Mouse (Mus musculus) midbrain, embryonic 14.5 days (tissue): ENCODE data around the gene Fcna. TPM values are rescaled to one million over a fixed set of nuclear protein-coding genes. Genes with fewer than 3 reads are reported as not detected.

ENCODE experiments used
- ATAC-seq: fragments of 200-750 bp; cut with Nextera tagmentation; 2 replicates; pipeline ENCODE4 v1.8.0; 2017; ENCODE audit warnings: moderate number of reproducible peaks, moderate library complexity; ENCODE audit not compliant: low FRiP score, low TSS enrichment
- DNase-seq: peaks from one replicate; pipeline ENCODE4 v3.0.0-alpha.2; 2015
- H3K27ac ChIP-seq: fragments of 300-500 bp; sonication (generic); replicated peaks from 2 replicates; pipeline ENCODE4 v1.5.1; 2014; ENCODE audit warnings: mild to moderate bottlenecking, low read depth, low read length, moderate library complexity
- H3K27me3 ChIP-seq: fragments of 300-500 bp; sonication (generic); 2 replicates; pipeline ENCODE4 v1.6.1; 2014; ENCODE audit warnings: low read length, control low read depth, mixed read lengths; ENCODE audit not compliant: control insufficient read depth, insufficient read depth
- H3K36me3 ChIP-seq: fragments of 300-500 bp; sonication (generic); 2 replicates; pipeline ENCODE4 v1.6.1; 2014; ENCODE audit warnings: low read length, control low read depth; ENCODE audit not compliant: control insufficient read depth, insufficient read depth
- H3K4me1 ChIP-seq: fragments of 300-500 bp; sonication (generic); 2 replicates; pipeline ENCODE4 v1.6.1; 2014; ENCODE audit warnings: mild to moderate bottlenecking, antibody characterized with exemption, low read length, control low read depth; ENCODE audit not compliant: control insufficient read depth, insufficient read depth
- H3K4me2 ChIP-seq: fragments of 300-500 bp; sonication (generic); 2 replicates; pipeline ENCODE4 v1.6.1; 2014; ENCODE audit warnings: mild to moderate bottlenecking, low read length, moderate library complexity
- H3K4me3 ChIP-seq: fragments of 300-500 bp; sonication (generic); replicated peaks from 2 replicates; pipeline ENCODE4 v1.5.1; 2014; ENCODE audit warnings: low read depth, low read length
- H3K9ac ChIP-seq: fragments of 300-500 bp; sonication (generic); replicated peaks from 2 replicates; pipeline ENCODE4 v1.6.1; 2014; ENCODE audit warnings: mild to moderate bottlenecking, low read length, moderate library complexity
- H3K9me3 ChIP-seq: fragments of 300-500 bp; sonication (generic); 2 replicates; pipeline ENCODE4 v1.6.1; 2016; ENCODE audit warnings: low read length, control low read depth, mixed read lengths; ENCODE audit not compliant: control insufficient read depth
- WGBS: fragments of 180-500 bp; shearing (Covaris S2); extraction: QIAGEN DNeasy Blood & Tissue Kit; methylation state at CpG from one replicate; pipeline ENCODE4 v1.1.7; 2014; 5-methylcytosine and 5-hydroxymethylcytosine counted together
- polyA plus RNA-seq: library from polyadenylated mRNA; unstranded; fragments of >200 nt; fragmentation: Nextera tagmentation; extraction: Ambion mirVana; gene quantifications from 2 replicates; pipeline ENCODE4 v1.2.1, GENCODE M21; 2014

The Fcna gene
- polyA plus RNA-seq, 1 experiment from 2014 or later, result 2.8 TPM

DNA sequence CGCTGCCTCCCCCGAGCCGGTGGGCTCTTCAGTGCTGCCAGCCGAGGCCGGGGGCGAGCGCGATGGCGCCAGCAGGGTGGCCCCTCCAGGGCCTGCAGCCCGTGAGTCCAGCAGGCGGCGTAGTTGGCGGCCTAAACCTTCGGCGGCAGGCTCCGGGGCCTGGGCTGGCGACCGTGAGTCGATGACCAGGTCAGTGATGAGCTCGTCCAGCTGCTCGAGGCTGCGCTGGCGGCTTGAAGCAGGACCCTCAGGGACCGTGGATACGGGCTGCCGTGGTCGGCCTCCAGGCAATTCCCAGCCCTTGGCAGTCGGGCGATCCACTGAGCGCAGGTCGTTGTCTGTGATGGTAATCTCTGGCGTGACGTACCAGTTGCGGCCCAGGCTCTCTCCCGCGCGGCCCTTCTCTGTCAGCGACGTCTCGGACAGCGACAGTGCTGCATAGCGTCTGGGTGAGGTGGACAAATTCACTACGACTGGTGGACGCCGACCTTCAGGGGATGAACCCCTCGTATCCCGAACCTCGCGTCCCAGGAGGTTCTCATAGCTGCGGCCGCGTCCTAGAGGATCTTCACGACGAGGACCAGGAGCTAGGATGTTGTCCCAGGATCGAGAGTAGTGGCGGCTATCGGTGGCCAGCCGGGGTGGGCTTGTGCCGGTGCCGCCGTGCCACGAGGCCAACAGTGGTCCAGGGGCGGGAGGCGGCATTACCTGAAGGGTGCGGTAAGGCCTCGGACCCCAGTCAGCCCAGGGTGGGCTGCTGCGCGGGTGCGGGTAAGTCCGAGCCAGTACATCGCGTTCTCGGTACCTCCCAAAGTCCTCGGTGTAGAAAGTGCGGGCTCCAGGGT, 49.7 kb downstream of the Fcna start:
- Histone ChIP-seq H3K36me3 (peaks cover 15% of the 10 kb centered on the region), H3K27me3 (peaks cover 52% of the 10 kb centered on the region), H3K9ac (no peak overlapping the region), H3K4me3 (peak overlapping the region; percentile 26), H3K4me2 (peak overlapping the region; percentile 33), H3K4me1 (peaks cover 48% of the 10 kb centered on the region), H3K27ac (no peak overlapping the region), H3K9me3 (no peaks in the 10 kb centered on the region)
- DNase-seq, result no peak
- 5% methylated on average over 75 of the region's 75 CpGs for WGBS
- ATAC-seq, result no peak

DNA sequence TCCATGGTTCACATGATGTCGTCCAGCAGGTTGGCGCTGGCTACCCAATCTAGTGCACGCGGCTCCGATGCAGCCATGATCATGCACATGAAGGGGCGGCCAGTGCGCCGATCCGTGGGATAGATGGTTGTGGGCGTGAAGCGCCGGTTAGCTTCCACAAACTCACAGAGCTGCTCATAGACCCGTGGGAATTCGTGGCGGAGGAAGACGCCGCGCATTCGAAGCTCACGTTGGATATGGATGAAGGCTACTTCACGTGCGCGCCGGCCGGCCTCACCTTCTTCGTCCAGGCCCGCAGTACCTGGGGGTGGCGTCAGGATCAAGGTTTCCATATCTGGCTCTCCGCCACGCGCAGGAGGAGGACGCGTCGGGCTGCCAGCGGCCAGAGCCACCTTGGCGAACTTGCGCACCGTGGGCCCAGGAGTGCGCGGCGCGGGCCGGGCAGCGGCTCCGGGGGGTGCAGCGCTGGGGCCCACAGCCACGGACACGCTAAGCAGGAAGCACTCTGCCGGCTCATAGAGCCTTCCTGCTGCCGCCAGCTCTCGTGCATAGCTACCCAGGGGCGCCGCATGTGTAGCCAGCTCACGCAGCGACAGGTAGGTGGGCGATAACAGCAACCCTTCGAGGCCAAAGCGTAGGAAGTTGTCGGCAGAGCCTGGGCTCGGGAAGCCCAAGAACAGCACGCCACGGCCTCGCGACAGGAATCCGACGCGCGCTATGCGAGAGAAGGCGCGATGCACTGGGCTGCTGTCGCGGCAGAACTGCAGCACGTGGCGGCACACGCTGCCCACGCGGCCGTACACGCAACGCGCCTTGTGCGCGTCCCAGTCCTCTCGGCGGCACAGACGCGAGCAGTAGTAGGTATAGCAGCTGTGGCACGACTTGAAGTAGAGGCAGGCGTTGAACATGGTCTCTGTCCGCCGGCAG, 50.6 kb downstream of the Fcna start:
- H3K9ac ChIP-seq, result no peak overlapping the region
- H3K4me1 ChIP-seq, result peaks cover 43% of the 10 kb centered on the region
- no peaks in the 10 kb centered on the region for H3K9me3 ChIP-seq
- H3K4me2 ChIP-seq, result peak overlapping the region; percentile 33
- DNase-seq (no peak), ATAC-seq (no peak)
- peaks cover 52% of the 10 kb centered on the region for H3K27me3 ChIP-seq
- peaks cover 13% of the 10 kb centered on the region; the same call in 1 of the 2 replicates for H3K36me3 ChIP-seq
- WGBS, result 15% methylated on average over 92 of the region's 92 CpGs
- H3K4me3 ChIP-seq, result peak overlapping the region; percentile 26
- no peak overlapping the region for H3K27ac ChIP-seq

DNA sequence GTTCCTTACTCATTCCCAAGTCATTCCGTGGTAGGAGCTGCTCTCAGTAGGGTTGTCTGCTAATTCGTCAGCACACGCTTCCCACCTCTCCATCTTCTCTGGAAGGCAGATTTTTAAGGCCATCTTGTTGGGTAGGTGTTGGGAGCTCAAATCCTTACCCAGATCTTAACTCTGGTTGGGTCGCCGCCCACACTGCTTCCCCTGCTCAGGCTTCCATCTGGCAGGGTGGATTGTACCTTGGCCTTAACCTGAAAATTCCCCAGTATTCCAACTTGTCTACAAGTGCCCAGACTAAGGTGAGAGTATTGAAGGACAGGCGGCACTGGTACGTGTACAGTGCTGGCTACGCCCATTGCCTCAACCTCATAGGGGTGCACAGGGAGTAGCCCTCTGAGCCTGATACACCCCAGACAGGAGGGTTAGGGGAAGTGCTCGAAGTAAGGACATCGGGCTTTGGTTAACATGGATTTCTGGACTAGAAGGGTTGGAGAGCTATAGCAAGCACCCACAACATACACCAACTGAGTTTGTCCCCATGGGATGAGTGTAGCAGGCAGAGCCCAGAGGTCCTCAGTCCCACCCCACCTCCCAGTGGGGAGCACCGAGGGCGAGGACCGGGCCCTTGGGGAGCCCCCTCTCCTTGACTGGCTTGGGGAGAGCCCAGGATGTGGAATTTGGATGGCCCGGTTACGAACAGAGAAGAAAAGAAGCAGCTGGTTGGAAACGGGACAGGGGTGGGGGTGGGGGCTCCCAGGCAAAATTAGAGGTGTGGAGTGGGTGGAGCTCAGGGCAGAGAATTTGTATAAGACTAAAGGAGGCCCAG, 51.6 kb downstream of the Fcna start:
- 68% methylated on average over 16 of the region's 16 CpGs for WGBS
- peak overlapping the region; percentile 93; the same call in 1 of the 2 replicates for H3K4me2 ChIP-seq
- no peak overlapping the region for H3K4me3 ChIP-seq

DNA sequence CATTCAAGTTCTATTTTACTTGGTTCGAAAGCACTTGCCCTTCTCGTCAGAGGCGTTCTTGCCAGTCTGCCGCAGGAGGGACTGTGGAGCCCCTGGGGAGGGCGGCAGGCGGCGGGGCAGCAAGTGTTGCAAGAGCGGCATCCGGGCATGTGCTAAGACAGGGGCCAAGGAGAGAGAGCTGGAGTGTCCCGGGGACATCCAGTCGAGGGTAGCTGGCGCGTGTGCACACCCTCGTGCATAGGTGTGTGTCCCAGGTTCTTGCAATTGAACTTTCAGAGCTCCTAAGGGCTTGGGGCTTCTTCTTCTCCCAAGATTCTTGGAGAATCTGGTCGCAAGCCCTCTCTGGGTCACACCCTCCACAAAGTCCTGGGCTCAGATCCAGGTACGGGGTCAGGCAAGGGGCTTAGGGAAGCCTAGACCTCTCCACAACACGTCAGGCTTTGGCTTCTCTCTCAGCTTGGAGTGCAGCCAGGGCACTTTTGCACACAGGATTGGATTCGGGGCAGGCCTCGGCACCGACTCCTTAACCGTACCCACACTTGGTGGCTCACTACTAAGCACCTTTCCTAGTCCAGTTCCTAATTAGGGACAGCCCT, 52.3 kb downstream of the Fcna start:
- peak overlapping the region; percentile 89 for H3K27ac ChIP-seq
- H3K27me3 ChIP-seq, result peaks cover 47% of the 10 kb centered on the region
- no peaks in the 10 kb centered on the region for H3K9me3 ChIP-seq
- 13% methylated on average over 21 of the region's 21 CpGs for WGBS
- peak overlapping the region; percentile 51; the same call in 1 of the 2 replicates for H3K9ac ChIP-seq
- H3K4me3 ChIP-seq, result peak overlapping the region; percentile 57
- peak overlapping the region; percentile 93 for H3K4me2 ChIP-seq
- peak; percentile 60 for DNase-seq
- H3K36me3 ChIP-seq, result peaks cover 21% of the 10 kb centered on the region; the same call in 1 of the 2 replicates
- no peak for ATAC-seq
- H3K4me1 ChIP-seq, result peaks cover 31% of the 10 kb centered on the region

More for the DNA sequence above, 51.6 kb downstream of the Fcna start:
- no peak for ATAC-seq
- Histone ChIP-seq H3K9ac (peak overlapping the region; percentile 51; the same call in 1 of the 2 replicates), H3K27ac (no peak overlapping the region), H3K9me3 (no peaks in the 10 kb centered on the region), H3K36me3 (peaks cover 17% of the 10 kb centered on the region; the same call in 1 of the 2 replicates), H3K27me3 (peaks cover 52% of the 10 kb centered on the region), H3K4me1 (peaks cover 37% of the 10 kb centered on the region)
- DNase-seq, result no peak

Other genes starting within 250 kb of the Fcna start
- gene Entpd2, start 232.2 kb downstream of the Fcna start, polyA plus RNA-seq, result 2.0 and 2.1 TPM in 2 replicates
- 374 and 422 TPM in 2 replicates for gene Npdc1, start 228.7 kb downstream of the Fcna start, polyA plus RNA-seq
- 0.17 and 0.26 TPM in 2 replicates for gene Fut7, start 204.8 kb downstream of the Fcna start, polyA plus RNA-seq
- gene Abca2, start 199.3 kb downstream of the Fcna start, polyA plus RNA-seq, result 16.9 and 17.7 TPM in 2 replicates
- 1.7 and 1.9 TPM in 2 replicates for gene Clic3, start 171.2 kb downstream of the Fcna start, polyA plus RNA-seq
- gene Paxx, start 166.9 kb downstream of the Fcna start, polyA plus RNA-seq, result 95.4 and 126 TPM in 2 replicates
- gene Ptgds, start 158.0 kb downstream of the Fcna start, polyA plus RNA-seq, result 3.7 and 71.9 TPM in 2 replicates
- gene Lcn12, start 134.1 kb downstream of the Fcna start, polyA plus RNA-seq, result not detected in 2 replicates
- 110 and 117 TPM in 2 replicates for gene Fbxw5, start 127.3 kb downstream of the Fcna start, polyA plus RNA-seq
- 5.5 and 6.1 TPM in 2 replicates for gene C8g, start 126.3 kb downstream of the Fcna start, polyA plus RNA-seq
- gene Traf2, start 81.1 kb downstream of the Fcna start, polyA plus RNA-seq, result 17.3 and 19.2 TPM in 2 replicates
- gene Edf1, start 70.2 kb downstream of the Fcna start, polyA plus RNA-seq, result 318 and 409 TPM in 2 replicates
- 2.1 and 3.9 TPM in 2 replicates for gene Mamdc4, start 53.2 kb downstream of the Fcna start, polyA plus RNA-seq
- 167 and 206 TPM in 2 replicates for gene Phpt1, start 52.8 kb downstream of the Fcna start, polyA plus RNA-seq
- 8.8 and 9.2 TPM in 2 replicates for gene Ajm1, start 46.3 kb downstream of the Fcna start, polyA plus RNA-seq
- 60.9 and 62.6 TPM in 2 replicates for gene Rabl6, start 19.5 kb downstream of the Fcna start, polyA plus RNA-seq
- gene Ccdc183, start 10.4 kb downstream of the Fcna start, polyA plus RNA-seq, result 0.28 and 0.33 TPM in 2 replicates
- 38.4 and 46.5 TPM in 2 replicates for gene Tmem141, start 6.0 kb downstream of the Fcna start, polyA plus RNA-seq
- gene Lcn8, start 25.1 kb upstream of the Fcna start, polyA plus RNA-seq, result not detected in 2 replicates
- not detected in 2 replicates for gene Lcn5, start 29.9 kb upstream of the Fcna start, polyA plus RNA-seq
- not detected in 2 replicates for gene Lcn6, start 48.8 kb upstream of the Fcna start, polyA plus RNA-seq
- gene Lcn10, start 54.7 kb upstream of the Fcna start, polyA plus RNA-seq, result not detected in 2 replicates
- gene Obp2a, start 72.0 kb upstream of the Fcna start, polyA plus RNA-seq, result not detected in 2 replicates
- 114 and 151 TPM in 2 replicates for gene Bmyc, start 78.7 kb upstream of the Fcna start, polyA plus RNA-seq
- not detected in 2 replicates for gene Obp2b, start 109.0 kb upstream of the Fcna start, polyA plus RNA-seq
- gene Lcn3, start 137.5 kb upstream of the Fcna start, polyA plus RNA-seq, result not detected in 2 replicates
- not detected in 2 replicates for gene Lcn11, start 149.0 kb upstream of the Fcna start, polyA plus RNA-seq
- gene Gm13539, start 154.2 kb upstream of the Fcna start, polyA plus RNA-seq, result not detected in 2 replicates
- gene Glt6d1, start 187.8 kb upstream of the Fcna start, polyA plus RNA-seq, result not detected in 2 replicates
- gene Lcn9, start 195.1 kb upstream of the Fcna start, polyA plus RNA-seq, result not detected in 2 replicates
- gene Sohlh1, start 219.2 kb upstream of the Fcna start, polyA plus RNA-seq, result not detected in 2 replicates
- 10.1 and 11.3 TPM in 2 replicates for gene Kcnt1, start 235.7 kb upstream of the Fcna start, polyA plus RNA-seq